Mouse (Mus musculus) myocyte (in vitro differentiated cells): ENCODE measurements around the gene Aars2.

Experiments
- POLR2A ChIP-seq: IDR thresholded peaks from one replicate; pipeline ENCODE4 v1.6.1; 2011; ENCODE audit warnings: low read depth, mild to moderate bottlenecking, control low read depth, moderate library complexity; ENCODE audit not compliant: insufficient read length
- USF1 ChIP-seq: IDR thresholded peaks from one replicate; pipeline ENCODE4 v1.6.1; 2011; ENCODE audit warnings: low read depth, mild to moderate bottlenecking, control low read depth, moderate library complexity

DNA sequence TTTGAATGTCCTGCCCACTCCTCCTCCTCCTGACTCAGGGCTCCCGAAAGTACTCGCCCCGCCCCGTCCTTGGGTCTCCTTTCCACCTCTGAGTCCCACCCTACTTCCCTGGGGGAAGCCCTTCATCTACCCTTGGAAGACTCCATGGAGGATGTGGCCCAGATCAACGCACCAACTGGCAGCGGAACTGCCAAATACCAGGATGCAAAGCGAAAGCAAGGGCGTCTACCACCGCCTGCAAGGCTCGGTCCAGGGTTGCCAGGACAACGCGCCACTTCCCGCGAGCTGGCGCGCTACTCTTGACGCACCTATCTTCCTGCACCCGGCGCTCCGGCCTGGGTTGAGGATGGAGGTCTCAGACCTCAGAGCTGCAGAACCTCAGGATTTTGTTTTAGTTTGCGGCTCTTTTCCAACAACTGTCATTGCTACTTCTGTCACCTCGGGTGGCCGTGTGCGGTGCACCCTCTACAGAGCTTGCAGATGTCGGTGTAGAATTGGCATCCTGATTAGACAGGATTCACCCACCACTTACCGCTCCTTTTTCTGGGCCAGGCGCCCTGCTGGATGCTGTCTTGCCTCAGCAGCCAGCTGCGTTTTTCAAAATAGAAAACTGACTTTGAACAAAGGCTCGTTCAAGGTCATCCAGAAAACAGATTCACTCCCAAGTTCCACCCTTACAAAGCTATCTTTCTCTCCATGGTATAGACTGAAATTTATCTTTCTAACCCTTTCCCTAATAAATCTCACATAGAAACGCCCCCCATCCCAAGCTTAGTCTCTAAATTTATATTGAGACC is 31.8 kb upstream of the Aars2 start, which contains the start of gene Spats1:
- no peak for TF ChIP-seq USF1
- TF ChIP-seq POLR2A = no peak
